Mouse (Mus musculus) kidney, adult 9 months (tissue): ENCODE measurements around the gene Grm2.

Experiments used
- DNase-seq: peaks from one replicate; pipeline ENCODE4 v3.0.0; 2022

Gene Grm2

GRCm38 (mm10) chr9:106655884-106656720 is at the start of gene Grm2:
Gene Grm2, minus strand, starts transcription at chr9:106656082.
- DNase-seq: peak; percentile 30

GRCm38 (mm10) chr9:106692973-106693481 is 37.1 kb upstream of the Grm2 start:
- DNase-seq: no peak

- DNase-seq: no peak
Observed at GRCm38 (mm10) chr9:106688834-106689233, 33.0 kb upstream of the Grm2 start.

GRCm38 (mm10) chr9:106686983-106687650 is 31.2 kb upstream of the Grm2 start:
- DNase-seq: peak; percentile 87

- peak; percentile 89 for DNase-seq
Observed at GRCm38 (mm10) chr9:106685249-106686101, 29.6 kb upstream of the Grm2 start, which contains the start of gene Tex264. Gene Tex264, minus strand, starts transcription at chr9:106685927.

GRCm38 (mm10) chr9:106684918-106685248 is 29.0 kb upstream of the Grm2 start:
- DNase-seq: no peak

- DNase-seq: no peak
Observed at GRCm38 (mm10) chr9:106684093-106684872, 28.4 kb upstream of the Grm2 start.

- no peak for DNase-seq
Observed at GRCm38 (mm10) chr9:106681026-106681425, 25.1 kb upstream of the Grm2 start.

- no peak for DNase-seq
Observed at GRCm38 (mm10) chr9:106678242-106678641, 22.4 kb upstream of the Grm2 start.

GRCm38 (mm10) chr9:106677702-106678101 is 21.8 kb upstream of the Grm2 start:
- DNase-seq: no peak

GRCm38 (mm10) chr9:106676571-106676970 is 20.7 kb upstream of the Grm2 start:
- DNase-seq: no peak

- no peak for DNase-seq
Observed at GRCm38 (mm10) chr9:106675965-106676364, 20.1 kb upstream of the Grm2 start.

- DNase-seq: peak; percentile 90
Observed at GRCm38 (mm10) chr9:106675480-106675879, 19.6 kb upstream of the Grm2 start.

GRCm38 (mm10) chr9:106673860-106674259 is 18.0 kb upstream of the Grm2 start:
- DNase-seq: no peak

GRCm38 (mm10) chr9:106664856-106665255 is 9.0 kb upstream of the Grm2 start:
- DNase-seq: no peak

- DNase-seq: no peak
Observed at GRCm38 (mm10) chr9:106664433-106664832, 8.6 kb upstream of the Grm2 start.

GRCm38 (mm10) chr9:106663200-106663599 is 7.3 kb upstream of the Grm2 start:
- no peak for DNase-seq

- no peak for DNase-seq
Observed at GRCm38 (mm10) chr9:106659935-106660334, 4.1 kb upstream of the Grm2 start.

GRCm38 (mm10) chr9:106659441-106659840 is 3.6 kb upstream of the Grm2 start:
- no peak for DNase-seq

- DNase-seq: no peak
Observed at GRCm38 (mm10) chr9:106657592-106657991, 1.7 kb upstream of the Grm2 start.

- no peak for DNase-seq
Observed at GRCm38 (mm10) chr9:106656820-106657219, 938 bp upstream of the Grm2 start.

- DNase-seq: no peak
Observed at GRCm38 (mm10) chr9:106652720-106653119, 3.2 kb downstream of the Grm2 start.
